Mouse (Mus musculus): ENCODE measurements around the gene Nceh1. TPM values are rescaled to one million over a fixed set of nuclear protein-coding genes. Genes with fewer than 3 reads are reported as not detected.

Gene Nceh1
- total and polyA plus RNA-seq, 3 experiments = 8.5 to 11.8 (median 9.2) TPM

DNA sequence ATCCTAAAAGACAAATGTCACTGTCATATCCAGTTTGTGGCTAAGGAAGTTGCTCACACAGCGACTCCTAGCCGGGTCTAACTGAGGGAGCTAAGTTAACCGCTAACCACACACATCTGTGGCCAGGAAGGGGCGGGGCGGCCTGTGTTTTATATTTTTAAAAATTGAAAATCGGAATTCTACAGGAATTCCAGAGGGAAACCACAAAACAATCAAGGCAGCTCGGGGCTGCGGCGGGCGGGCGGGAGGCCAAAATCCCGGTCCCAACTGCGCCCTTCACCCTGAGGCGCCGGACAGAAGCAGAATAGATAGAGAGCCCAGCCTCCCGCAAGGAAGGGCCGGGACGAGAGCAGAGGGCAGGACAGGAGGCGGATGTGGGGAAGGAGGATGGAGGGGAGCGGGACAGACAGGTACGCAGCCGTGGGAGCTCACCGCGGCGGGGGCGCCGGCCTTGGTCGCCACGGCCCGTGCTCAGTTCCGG is 29.5 kb upstream of the Nceh1 start:
- peak; percentile 59 for DNase-seq (ENCODE audit: extremely low read depth)
- H3K27me3 ChIP-seq (replicated peaks) = no peaks in the 10 kb centered on the region
- TF ChIP-seq MAFK (IDR thresholded peaks at IDR 0.05; ENCODE audit: insufficient replicate concordance, low read length) (no peak), UBTF (IDR thresholded peaks at IDR 0.05; ENCODE audit: low read depth, low read length) (no peak)
- H3K36me3 ChIP-seq (replicated peaks in 1 of 2; ENCODE audit: control insufficient read depth in 1 of 2, insufficient read depth in 1 of 2, low read length in 1 of 2) = peaks cover 8 to 28% of the 10 kb centered on the region in 2 experiments
- H3K79me2 ChIP-seq (replicated peaks; ENCODE audit: control insufficient read depth, extremely low read depth, insufficient read depth, poor library complexity, severe bottlenecking) = peaks cover 38% of the 10 kb centered on the region
- in situ Hi-C loops (cut with MboI; ENCODE audit: low pct_ligation_motif_present, low pct_unique_long_range_greater_than_20kb, low sequenced_read_pairs) = no loop called here
- H3K9ac ChIP-seq (ENCODE audit: insufficient read depth, low read depth) = peak overlapping the region; percentile 55
- H3K27ac ChIP-seq (ENCODE audit: insufficient read depth, low read depth) = peak overlapping the region; percentile 29; the same call in 1 of the 2 replicates
- peaks cover 2 to 28% of the 10 kb centered on the region in 2 experiments; a peak in 3 of 4 replicates for H3K4me1 ChIP-seq (ENCODE audit: control insufficient read depth in 1 of 2, insufficient read depth in 2 of 2)
- H3K9me3 ChIP-seq (replicated peaks; ENCODE audit: low read length) = no peaks in the 10 kb centered on the region
- H3K4me2 ChIP-seq (ENCODE audit: insufficient read depth, low read depth, poor library complexity, severe bottlenecking) = 0 out of 2 replicates have a peak overlapping the region, but pooled peaks have one; percentile 83
- peak overlapping the region; percentile 91 to 100 (median 94) for H3K4me3 ChIP-seq (replicated peaks in 1 of 3; ENCODE audit: low read depth in 2 of 3, low read length in 2 of 3, poor library complexity in 1 of 3)
- dilution Hi-C loops (cut with MboI; ENCODE audit: extremely low pct_ligation_motif_present, extremely low pct_unique_long_range_greater_than_20kb, low sequenced_read_pairs) = no loop called here

DNA sequence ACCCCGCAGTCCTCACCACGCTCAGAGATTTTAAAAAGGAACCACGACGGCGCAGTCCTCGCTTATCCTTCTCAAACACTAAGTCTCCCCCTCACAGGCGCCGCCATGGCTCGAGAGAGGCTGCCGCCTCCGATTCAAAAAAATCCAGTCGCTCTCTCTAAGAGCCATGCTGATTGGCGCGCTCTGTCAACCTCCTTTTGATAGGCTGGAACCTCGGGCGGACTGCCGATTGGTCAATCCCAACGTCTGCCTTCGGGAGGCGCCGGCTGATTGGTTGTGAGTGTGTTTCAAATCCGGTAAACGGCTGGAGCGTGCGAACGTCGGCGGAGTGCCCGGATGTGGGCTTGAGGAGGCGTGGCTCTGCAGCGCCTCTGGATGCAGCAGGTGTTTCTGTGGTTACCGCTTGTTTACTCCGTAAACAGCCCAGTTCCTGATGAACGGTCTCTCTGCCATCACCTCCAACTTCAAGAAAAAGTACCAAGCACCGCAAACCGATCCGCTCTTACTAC is 29.0 kb upstream of the Nceh1 start, which contains the start of gene Ect2:
Gene Ect2, minus strand, starts transcription at position 178 of the 509 bp plus-strand sequence.
- peaks cover 38% of the 10 kb centered on the region for H3K79me2 ChIP-seq (replicated peaks; ENCODE audit: control insufficient read depth, extremely low read depth, insufficient read depth, poor library complexity, severe bottlenecking)
- peak within 1 kb of the TSS; percentile 29; the same call in 1 of the 2 replicates for H3K27ac ChIP-seq (ENCODE audit: insufficient read depth, low read depth)
- peak; percentile 99 for DNase-seq (ENCODE audit: extremely low read depth)
- peaks cover 8 to 23% of the 10 kb centered on the region in 2 experiments for H3K36me3 ChIP-seq (replicated peaks in 1 of 2; ENCODE audit: control insufficient read depth in 1 of 2, insufficient read depth in 1 of 2, low read length in 1 of 2)
- peak within 1 kb of the TSS; percentile 55 for H3K9ac ChIP-seq (ENCODE audit: insufficient read depth, low read depth)
- peak within 1 kb of the TSS; percentile 83 for H3K4me2 ChIP-seq (ENCODE audit: insufficient read depth, low read depth, poor library complexity, severe bottlenecking)
- in situ Hi-C loops (cut with MboI; ENCODE audit: low pct_ligation_motif_present, low pct_unique_long_range_greater_than_20kb, low sequenced_read_pairs) (no loop called here), dilution Hi-C loops (cut with MboI; ENCODE audit: extremely low pct_ligation_motif_present, extremely low pct_unique_long_range_greater_than_20kb, low sequenced_read_pairs) (no loop called here)
- H3K4me1 ChIP-seq (ENCODE audit: control insufficient read depth in 1 of 2, insufficient read depth in 2 of 2) = peaks cover 3 to 28% of the 10 kb centered on the region in 2 experiments
- no peaks in the 10 kb centered on the region for H3K9me3 ChIP-seq (replicated peaks; ENCODE audit: low read length)
- peak within 1 kb of the TSS; percentile 91 to 100 (median 94) for H3K4me3 ChIP-seq (replicated peaks in 1 of 3; ENCODE audit: low read depth in 2 of 3, low read length in 2 of 3, poor library complexity in 1 of 3)
- H3K27me3 ChIP-seq (replicated peaks) = no peaks in the 10 kb centered on the region
- no peak for TF ChIP-seq ZKSCAN1 (IDR thresholded peaks at IDR 0.05; ENCODE audit: borderline replicate concordance, low read depth, low read length)
- TF ChIP-seq ELF1 (IDR thresholded peaks at IDR 0.05; ENCODE audit: low read depth, low read length) = peak; percentile 59; the same call in 1 of the 2 replicates
- TF ChIP-seq RCOR1 (conservative IDR thresholded peaks at IDR 0.05; ENCODE audit: low read depth, low read length) = no peak; the same call in 1 of the 2 replicates
- peak; percentile 92 for TF ChIP-seq BHLHE40 (IDR thresholded peaks at IDR 0.05; ENCODE audit: low read depth, low read length)
- TF ChIP-seq ZC3H11A (IDR thresholded peaks at IDR 0.05; ENCODE audit: low read depth, low read length) = no peak
- no peak for TF ChIP-seq MAZ (IDR thresholded peaks at IDR 0.05; ENCODE audit: low read depth, low read length)
- no peak for TF ChIP-seq CTCF (conservative IDR thresholded peaks at IDR 0.05 in 1 of 2, IDR thresholded peaks at IDR 0.05 in 1 of 2; ENCODE audit: low read depth in 2 of 2, low read length in 2 of 2)
- 0 out of 2 replicates have a peak, but pooled peaks have one; percentile 38 for TF ChIP-seq MYC (IDR thresholded peaks at IDR 0.05; ENCODE audit: low read depth, low read length)
- no peak for TF ChIP-seq CHD1 (IDR thresholded peaks at IDR 0.05; ENCODE audit: low read depth, low read length)
- no peak for TF ChIP-seq POLR2AphosphoS2 (IDR thresholded peaks at IDR 0.05; ENCODE audit: low read depth, low read length)
- peak; percentile 86 for TF ChIP-seq MXI1 (IDR thresholded peaks at IDR 0.05; ENCODE audit: low read depth, low read length)
- no peak for TF ChIP-seq UBTF (IDR thresholded peaks at IDR 0.05; ENCODE audit: low read depth, low read length)
- no peak for TF ChIP-seq USF2 (conservative IDR thresholded peaks at IDR 0.05; ENCODE audit: low read depth, low read length)
- 0 out of 2 replicates have a peak, but pooled peaks have one; percentile 24 for TF ChIP-seq EP300 (IDR thresholded peaks at IDR 0.05; ENCODE audit: low read length)
- no peak for TF ChIP-seq GABPA (IDR thresholded peaks at IDR 0.05; ENCODE audit: insufficient replicate concordance, low read depth, low read length)
- peak; percentile 52 for TF ChIP-seq TCF12 (IDR thresholded peaks at IDR 0.05; ENCODE audit: low read depth, low read length)
- TF ChIP-seq MAFK (IDR thresholded peaks at IDR 0.05; ENCODE audit: insufficient replicate concordance, low read length) = no peak
- no peak; the same call in 1 of the 2 replicates for TF ChIP-seq NRF1 (IDR thresholded peaks at IDR 0.05; ENCODE audit: low read depth, low read length)
- TF ChIP-seq TBP (conservative IDR thresholded peaks at IDR 0.05; ENCODE audit: low read depth, low read length) = peak; percentile 78
- TF ChIP-seq CHD2 (IDR thresholded peaks at IDR 0.05; ENCODE audit: low read length) = peak; percentile 84; the same call in 1 of the 2 replicates
- TF ChIP-seq ZNF384 (IDR thresholded peaks at IDR 0.05; ENCODE audit: low read depth, low read length) = peak; percentile 89
- TF ChIP-seq KAT2A (IDR thresholded peaks at IDR 0.05; ENCODE audit: insufficient replicate concordance, low read length) = peak; percentile 67; the same call in 1 of the 2 replicates
- TF ChIP-seq ZMIZ1 (IDR thresholded peaks at IDR 0.05; ENCODE audit: low read depth, low read length) = peak; percentile 70
- TF ChIP-seq ETS1 (conservative IDR thresholded peaks at IDR 0.05; ENCODE audit: low read depth, low read length) = 0 out of 2 replicates have a peak, but pooled peaks have one; percentile 21
- TF ChIP-seq IRF4 (IDR thresholded peaks at IDR 0.05; ENCODE audit: low read depth, low read length) = peak; percentile 64
- TF ChIP-seq JUND (conservative IDR thresholded peaks at IDR 0.05; ENCODE audit: low read depth, low read length) = no peak
- peak; percentile 92 for TF ChIP-seq POLR2A (IDR thresholded peaks at IDR 0.05; ENCODE audit: low read depth, low read length)
- TF ChIP-seq USF1 (IDR thresholded peaks at IDR 0.05; ENCODE audit: low read depth, low read length) = no peak
- peak; percentile 90 for TF ChIP-seq NELFE (IDR thresholded peaks at IDR 0.05; ENCODE audit: low read depth, low read length)
- TF ChIP-seq E2F4 (IDR thresholded peaks at IDR 0.05; ENCODE audit: insufficient replicate concordance, low read depth, low read length) = peak; percentile 91; the same call in 1 of the 2 replicates
- peak; percentile 95 for TF ChIP-seq SIN3A (IDR thresholded peaks at IDR 0.05; ENCODE audit: low read length)
